Mouse (Mus musculus): ENCODE data around the gene Gan. TPM values are rescaled to one million over a fixed set of nuclear protein-coding genes. Genes with fewer than 3 reads are reported as not detected.

Gan gene
- total and polyA plus RNA-seq, 2 experiments from 2014 or later = 0.60 to 4.0 TPM

- Histone ChIP-seq H3K27me3 (ENCODE audit: control insufficient read depth, insufficient read depth, low read length) (no peaks in the 10 kb centered on the region), H3K9me3 (replicated peaks; ENCODE audit: control insufficient read depth, low read length) (no peaks in the 10 kb centered on the region), H3K4me3 (ENCODE audit: low read depth, low read length) (no peak overlapping the region), H3K36me3 (replicated peaks; ENCODE audit: control insufficient read depth, insufficient read depth, low read length) (no peaks in the 10 kb centered on the region), H3K4me2 (ENCODE audit: low read depth, low read length) (no peak overlapping the region), H3K4me1 (ENCODE audit: control insufficient read depth, insufficient read depth) (no peaks in the 10 kb centered on the region), H3K9ac (replicated peaks; ENCODE audit: low read depth, low read length) (no peak overlapping the region), H3K27ac (ENCODE audit: low read depth) (no peak overlapping the region)
- no peak for ATAC-seq (ENCODE audit: insufficient read depth, low read depth)
- TF ChIP-seq EP300 (IDR thresholded peaks at IDR 0.05; ENCODE audit: low read depth) (no peak), CTCF (IDR thresholded peaks at IDR 0.05; ENCODE audit: low read depth) (no peak)
- no peak for DNase-seq (ENCODE audit: low spot score)
- 71% methylated on average over 6 of the region's 6 CpGs for WGBS
Observed at GRCm38 (mm10) chr8:117242286-117242685, 84.4 kb downstream of the Gan start.

DNA sequence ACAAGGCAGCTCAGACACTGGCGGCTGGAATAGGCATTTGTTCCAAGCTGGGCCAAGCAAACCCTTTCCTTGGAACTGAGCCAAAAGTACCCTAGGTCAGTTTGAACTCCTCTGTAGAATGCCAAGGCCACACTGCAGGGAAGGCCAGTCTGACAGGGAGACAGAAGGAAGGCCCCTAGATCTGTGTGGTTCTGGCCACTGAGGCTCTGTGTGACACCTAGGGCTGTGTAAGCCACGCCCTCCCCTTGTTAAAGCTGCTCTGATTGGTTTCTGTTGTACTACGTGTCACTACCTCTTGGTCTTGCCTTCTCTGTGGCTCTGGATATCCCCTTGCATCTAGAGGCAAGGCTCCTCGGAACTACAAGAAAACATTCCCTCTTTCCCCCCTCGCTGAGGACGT, 86.7 kb downstream of the Gan start:
- no peak overlapping the region for H3K4me2 ChIP-seq (ENCODE audit: low read depth, low read length)
- H3K27me3 ChIP-seq (ENCODE audit: control insufficient read depth, insufficient read depth, low read length) = no peaks in the 10 kb centered on the region
- no peak overlapping the region for H3K4me3 ChIP-seq (ENCODE audit: low read depth, low read length)
- TF ChIP-seq CTCF (IDR thresholded peaks at IDR 0.05; ENCODE audit: low read depth) = no peak
- TF ChIP-seq EP300 (IDR thresholded peaks at IDR 0.05; ENCODE audit: low read depth) = no peak
- H3K9ac ChIP-seq (replicated peaks; ENCODE audit: low read depth, low read length) = no peak overlapping the region
- no peaks in the 10 kb centered on the region for H3K4me1 ChIP-seq (ENCODE audit: control insufficient read depth, insufficient read depth)
- H3K9me3 ChIP-seq (replicated peaks; ENCODE audit: control insufficient read depth, low read length) = no peaks in the 10 kb centered on the region
- 41% methylated on average over 6 of the region's 6 CpGs for whole genome bisulfite sequencing
- no peak overlapping the region for H3K27ac ChIP-seq (ENCODE audit: low read depth)
- no peaks in the 10 kb centered on the region for H3K36me3 ChIP-seq (replicated peaks; ENCODE audit: control insufficient read depth, insufficient read depth, low read length)
- no peak for ATAC-seq (ENCODE audit: insufficient read depth, low read depth)
- DNase-seq (ENCODE audit: low spot score) = no peak

DNA sequence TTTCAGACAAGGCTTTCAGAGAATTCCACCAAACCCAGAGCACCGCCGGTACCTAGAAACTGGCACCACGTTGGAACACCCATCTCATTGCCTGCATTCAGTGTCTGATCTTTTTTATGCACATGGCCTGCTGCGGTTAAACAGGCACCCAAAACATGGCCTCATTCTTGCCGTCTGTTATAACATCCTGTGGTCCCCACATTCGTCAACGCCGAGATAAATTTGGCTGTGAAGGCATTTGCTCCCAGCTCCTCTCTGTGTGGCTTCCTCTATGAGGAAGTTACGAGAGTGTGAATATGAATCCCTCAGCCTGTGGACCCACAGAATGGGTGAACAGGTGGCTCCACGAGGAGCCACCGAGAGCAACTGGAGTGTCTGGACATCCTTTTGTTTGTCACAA, 90.4 kb downstream of the Gan start:
- 65% methylated on average over 11 of the region's 11 CpGs for WGBS
- no peak for ATAC-seq (ENCODE audit: insufficient read depth, low read depth)
- H3K4me1 ChIP-seq (ENCODE audit: control insufficient read depth, insufficient read depth) = no peaks in the 10 kb centered on the region

GRCm38 (mm10) chr8:117251086-117251681, 93.2 kb downstream of the Gan start:
- DNase-seq (ENCODE audit: low spot score) = no peak
- H3K36me3 ChIP-seq (replicated peaks; ENCODE audit: control insufficient read depth, insufficient read depth, low read length) = no peaks in the 10 kb centered on the region
- 44% methylated on average over 7 of the region's 7 CpGs for WGBS

More for the DNA sequence above, 90.4 kb downstream of the Gan start:
- Histone ChIP-seq H3K9me3 (replicated peaks; ENCODE audit: control insufficient read depth, low read length) (no peaks in the 10 kb centered on the region), H3K4me2 (ENCODE audit: low read depth, low read length) (no peak overlapping the region), H3K27ac (ENCODE audit: low read depth) (no peak overlapping the region), H3K36me3 (replicated peaks; ENCODE audit: control insufficient read depth, insufficient read depth, low read length) (no peaks in the 10 kb centered on the region), H3K27me3 (ENCODE audit: control insufficient read depth, insufficient read depth, low read length) (no peaks in the 10 kb centered on the region), H3K4me3 (ENCODE audit: low read depth, low read length) (no peak overlapping the region), H3K9ac (replicated peaks; ENCODE audit: low read depth, low read length) (no peak overlapping the region)
- TF ChIP-seq CTCF (IDR thresholded peaks at IDR 0.05; ENCODE audit: low read depth) (no peak), EP300 (IDR thresholded peaks at IDR 0.05; ENCODE audit: low read depth) (no peak)
- DNase-seq (ENCODE audit: low spot score) = no peak

DNA sequence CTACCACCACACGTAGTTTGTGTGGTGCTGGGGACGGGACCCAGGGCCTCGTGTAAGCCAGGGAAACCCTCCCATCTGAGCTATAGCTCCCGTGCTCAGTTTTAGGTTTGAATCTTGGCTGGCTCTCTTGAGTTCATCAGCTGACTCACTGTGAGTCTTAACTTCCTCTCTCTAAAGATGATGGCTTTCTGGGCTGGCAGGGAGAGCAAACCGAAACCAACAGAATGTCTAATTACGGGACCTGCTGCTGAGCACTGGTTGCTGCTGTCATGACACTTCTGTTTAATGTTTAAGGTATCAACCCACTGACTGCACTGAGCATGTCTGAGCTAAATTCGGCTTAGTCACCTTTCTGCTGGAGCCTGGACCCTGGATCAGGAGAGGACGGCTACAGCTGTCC, 94.7 kb downstream of the Gan start:
- TF ChIP-seq EP300 (IDR thresholded peaks at IDR 0.05; ENCODE audit: low read depth) (no peak), CTCF (IDR thresholded peaks at IDR 0.05; ENCODE audit: low read depth) (no peak)
- Histone ChIP-seq H3K9me3 (replicated peaks; ENCODE audit: control insufficient read depth, low read length) (no peaks in the 10 kb centered on the region), H3K9ac (replicated peaks; ENCODE audit: low read depth, low read length) (no peak overlapping the region), H3K4me2 (ENCODE audit: low read depth, low read length) (no peak overlapping the region), H3K4me1 (ENCODE audit: control insufficient read depth, insufficient read depth) (no peaks in the 10 kb centered on the region), H3K27me3 (ENCODE audit: control insufficient read depth, insufficient read depth, low read length) (no peaks in the 10 kb centered on the region), H3K4me3 (ENCODE audit: low read depth, low read length) (no peak overlapping the region), H3K36me3 (replicated peaks; ENCODE audit: control insufficient read depth, insufficient read depth, low read length) (no peaks in the 10 kb centered on the region), H3K27ac (ENCODE audit: low read depth) (no peak overlapping the region)
- no peak for DNase-seq (ENCODE audit: low spot score)
- 78% methylated on average over 8 of the region's 8 CpGs for WGBS
- no peak for ATAC-seq (ENCODE audit: insufficient read depth, low read depth)

More at GRCm38 (mm10) chr8:117251086-117251681, 93.2 kb downstream of the Gan start:
- no peak overlapping the region for H3K9ac ChIP-seq (replicated peaks; ENCODE audit: low read depth, low read length)
- no peak overlapping the region for H3K4me3 ChIP-seq (ENCODE audit: low read depth, low read length)
- H3K4me1 ChIP-seq (ENCODE audit: control insufficient read depth, insufficient read depth) = no peaks in the 10 kb centered on the region
- no peak for TF ChIP-seq CTCF (IDR thresholded peaks at IDR 0.05; ENCODE audit: low read depth)
- no peak for TF ChIP-seq EP300 (IDR thresholded peaks at IDR 0.05; ENCODE audit: low read depth)
- no peak overlapping the region for H3K4me2 ChIP-seq (ENCODE audit: low read depth, low read length)
- no peak for ATAC-seq (ENCODE audit: insufficient read depth, low read depth)
- no peak overlapping the region for H3K27ac ChIP-seq (ENCODE audit: low read depth)
- H3K27me3 ChIP-seq (ENCODE audit: control insufficient read depth, insufficient read depth, low read length) = no peaks in the 10 kb centered on the region
- H3K9me3 ChIP-seq (replicated peaks; ENCODE audit: control insufficient read depth, low read length) = no peaks in the 10 kb centered on the region
